12 mouse cellular contexts compared by ENCODE assay signal in the genomic region with DNA sequence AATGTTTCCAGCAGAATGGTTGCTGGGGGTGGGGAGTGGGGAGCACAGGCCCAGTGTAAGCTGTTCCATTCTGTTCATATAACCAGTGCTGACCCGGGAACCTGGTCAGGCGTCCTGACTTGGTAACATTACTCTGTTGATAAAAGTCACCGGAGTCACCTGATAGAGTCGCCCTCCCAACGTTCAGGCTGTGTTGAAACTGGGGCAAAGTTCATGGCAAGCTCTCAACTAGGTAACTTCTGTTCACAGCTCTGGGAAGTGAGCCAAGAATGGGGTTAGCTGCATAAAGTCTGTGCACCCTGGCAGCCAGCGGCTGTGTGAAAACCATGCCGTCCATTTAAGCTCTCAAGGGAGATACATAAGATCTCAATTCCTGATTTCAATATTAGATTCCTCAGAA. TPM values are rescaled to one million over a fixed set of nuclear protein-coding genes. Genes with fewer than 3 reads are reported as not detected.
DNase-seq lines count a peak whose midpoint lies in the region; ATAC-seq lines count a peak whose summit lies in the region.
"Not testable (repeated sequence)": the region's sequence is repeated elsewhere in the genome, so short reads cannot be mapped to it uniquely, and the experiment has no call there.
"Had no signal": no experiment of that assay in that cellular context is flagged by ENCODE, and none has a peak within 500 bp of the region (broad histone marks: within the 10 kb centered on the region; RNA-seq: fewer than 3 reads in every experiment).

No protein-coding gene starts in this region.

- not testable (repeated sequence) for H3K9ac ChIP-seq in forebrain, embryonic 14.5 days (ENCODE audit: low read length); heart, embryonic 11.5 days (ENCODE audit: low read depth, low read length); intestine, embryonic 14.5 days (ENCODE audit: low read length); liver, embryonic 16.5 days (ENCODE audit: low read depth, low read length); stomach, embryonic 16.5 days (ENCODE audit: low read length)

- H3K4me1 ChIP-seq in forebrain, embryonic 14.5 days (ENCODE audit: control insufficient read depth, insufficient read depth, low read length); heart, embryonic 11.5 days (ENCODE audit: control insufficient read depth, insufficient read depth, low read length); intestine, embryonic 14.5 days (replicated peaks; ENCODE audit: control insufficient read depth, insufficient read depth, low read length); liver, embryonic 16.5 days (ENCODE audit: control insufficient read depth, low read depth, low read length); stomach, embryonic 16.5 days (ENCODE audit: control insufficient read depth, insufficient read depth, low read length): not testable (repeated sequence)

- not testable (repeated sequence) for ATAC-seq in forebrain, embryonic 14.5 days
- 0 out of 2 replicates have a peak, but pooled peaks have one; percentile 18 for ATAC-seq in heart, embryonic 11.5 days (replicated peaks; ENCODE audit: insufficient number of reproducible peaks, low FRiP score, low TSS enrichment)
- peak; percentile 69 for ATAC-seq in intestine, embryonic 14.5 days (replicated peaks; ENCODE audit: low FRiP score, low TSS enrichment, low read depth)
- ATAC-seq in liver, embryonic 16.5 days (ENCODE audit: low read depth): peak; percentile 91
- peak; percentile 87 for ATAC-seq in megakaryocyte-erythroid progenitor cell, adult 5-6 weeks (replicated peaks; ENCODE audit: low FRiP score, low TSS enrichment, poor library complexity, severe bottlenecking)
- peak; percentile 89 for ATAC-seq in stomach, embryonic 16.5 days (ENCODE audit: insufficient read depth, low FRiP score)

- not testable (repeated sequence) for H3K4me2 ChIP-seq in forebrain, embryonic 14.5 days (ENCODE audit: low read length); heart, embryonic 11.5 days; intestine, embryonic 14.5 days (ENCODE audit: low read length); liver, embryonic 16.5 days (ENCODE audit: low read depth, low read length); stomach, embryonic 16.5 days (ENCODE audit: low read depth, low read length)

- H3K36me3 ChIP-seq in forebrain, embryonic 14.5 days (ENCODE audit: control insufficient read depth, insufficient read depth, low read length); heart, embryonic 11.5 days (ENCODE audit: control insufficient read depth, insufficient read depth, low read length); intestine, embryonic 14.5 days (ENCODE audit: control insufficient read depth, insufficient read depth, low read length); liver, embryonic 16.5 days (ENCODE audit: control insufficient read depth, insufficient read depth); stomach, embryonic 16.5 days (ENCODE audit: control insufficient read depth, insufficient read depth, low read length): not testable (repeated sequence)

- DNase-seq in MN1 (ENCODE audit: low spot score): peak; percentile 74
- peak; percentile 51 for DNase-seq in forebrain, embryonic 14.5 days (ENCODE audit: low spot score)
- not testable (repeated sequence) for DNase-seq in intestine, embryonic 14.5 days (ENCODE audit: low spot score)
- DNase-seq in kidney, postnatal 25 days: peak; percentile 93 to 95

- H3K27me3 ChIP-seq in forebrain, embryonic 14.5 days (replicated peaks; ENCODE audit: control insufficient read depth, insufficient read depth, low read length); heart, embryonic 11.5 days (ENCODE audit: control insufficient read depth, insufficient read depth, low read length); intestine, embryonic 14.5 days (replicated peaks; ENCODE audit: control insufficient read depth, insufficient read depth, low read length); liver, embryonic 16.5 days (ENCODE audit: control insufficient read depth, insufficient read depth, low read depth, low read length); stomach, embryonic 16.5 days (ENCODE audit: control insufficient read depth, insufficient read depth, low read length): not testable (repeated sequence)

- H3K9me3 ChIP-seq in forebrain, embryonic 14.5 days (replicated peaks; ENCODE audit: control insufficient read depth, low read length); heart, embryonic 11.5 days (replicated peaks; ENCODE audit: control insufficient read depth, low read length); intestine, embryonic 14.5 days (ENCODE audit: control insufficient read depth, low read length); liver, embryonic 16.5 days (replicated peaks; ENCODE audit: control insufficient read depth, low read length); stomach, embryonic 16.5 days (replicated peaks; ENCODE audit: control insufficient read depth, low read length): not testable (repeated sequence)

- H3K27ac ChIP-seq in forebrain, embryonic 14.5 days (ENCODE audit: low read depth, low read length); heart, embryonic 11.5 days (ENCODE audit: low read depth, low read length); intestine, embryonic 14.5 days (ENCODE audit: low read depth); liver, embryonic 16.5 days (ENCODE audit: low read length); stomach, embryonic 16.5 days (ENCODE audit: low read length): not testable (repeated sequence)

- WGBS in forebrain, embryonic 14.5 days: 61% methylated on average over 7 of the region's 7 CpGs
- 42% methylated on average over 7 of the region's 7 CpGs for WGBS in heart, embryonic 11.5 days (ENCODE audit: insufficient replicate concordance)
- WGBS in intestine, embryonic 14.5 days: 43% methylated on average over 7 of the region's 7 CpGs
- WGBS in liver, embryonic 16.5 days (ENCODE audit: insufficient replicate concordance): 32% methylated on average over 7 of the region's 7 CpGs
- WGBS in stomach, embryonic 16.5 days: 25% methylated on average over 7 of the region's 7 CpGs

- not testable (repeated sequence) for H3K4me3 ChIP-seq in forebrain, embryonic 14.5 days (ENCODE audit: low read depth, low read length); heart, embryonic 11.5 days (ENCODE audit: low read depth, low read length); intestine, embryonic 14.5 days (ENCODE audit: low read depth, low read length); liver, embryonic 16.5 days (ENCODE audit: low read depth, low read length); stomach, embryonic 16.5 days (replicated peaks; ENCODE audit: low read length)

RNA-seq across cellular contexts. Expression of a gene that starts 11.2 kb away (rescaled TPM):
- 81.2 and 83.6 TPM in 2 replicates for polyA plus RNA-seq in forebrain, embryonic 14.5 days (2014; fragmentation: Nextera tagmentation; extraction: Ambion mirVana)
- polyA plus RNA-seq in heart, embryonic 11.5 days (2014; fragmentation: Nextera tagmentation; extraction: Ambion mirVana): 19.3 and 20.7 TPM in 2 replicates
- 89.0 and 99.5 TPM in 2 replicates for polyA plus RNA-seq in intestine, embryonic 14.5 days (2014; fragmentation: Nextera tagmentation; extraction: Ambion mirVana)
- polyA plus RNA-seq in liver, embryonic 16.5 days (2015; fragmentation: Nextera tagmentation; extraction: Ambion mirVana): 30.2 and 36.4 TPM in 2 replicates
- not detected in 2 replicates for total RNA-seq in megakaryocyte-erythroid progenitor cell, adult 5-6 weeks (2014; fragmentation: Nextera tagmentation)
- 4.4 and 5.9 TPM in 2 replicates for total RNA-seq in megakaryocyte-erythroid progenitor cell, adult 5-6 weeks (2017)
- polyA plus RNA-seq in stomach, embryonic 16.5 days (2015; fragmentation: Nextera tagmentation; extraction: Ambion mirVana): 37.4 and 48.4 TPM in 2 replicates

RNA-seq across cellular contexts. Expression of a gene that starts 17.7 kb away (rescaled TPM):
- 0.14 and 0.22 TPM in 2 replicates for polyA plus RNA-seq in forebrain, embryonic 14.5 days (2014; fragmentation: Nextera tagmentation; extraction: Ambion mirVana)
- 0.37 and 0.43 TPM in 2 replicates for polyA plus RNA-seq in heart, embryonic 11.5 days (2014; fragmentation: Nextera tagmentation; extraction: Ambion mirVana)
- 2.2 and 2.5 TPM in 2 replicates for polyA plus RNA-seq in intestine, embryonic 14.5 days (2014; fragmentation: Nextera tagmentation; extraction: Ambion mirVana)
- polyA plus RNA-seq in liver, embryonic 16.5 days (2015; fragmentation: Nextera tagmentation; extraction: Ambion mirVana): 8.4 and 10.0 TPM in 2 replicates
- total RNA-seq in megakaryocyte-erythroid progenitor cell, adult 5-6 weeks (2014; fragmentation: Nextera tagmentation): not detected in 2 replicates
- 0.19 TPM in 1 of 2 replicates, not detected in the other for total RNA-seq in megakaryocyte-erythroid progenitor cell, adult 5-6 weeks (2017)
- polyA plus RNA-seq in stomach, embryonic 16.5 days (2015; fragmentation: Nextera tagmentation; extraction: Ambion mirVana): 1.7 and 2.2 TPM in 2 replicates

RNA-seq across cellular contexts. Expression of a gene that starts 18.2 kb away (rescaled TPM):
- not detected in 2 replicates for polyA plus RNA-seq in forebrain, embryonic 14.5 days (2014; fragmentation: Nextera tagmentation; extraction: Ambion mirVana)
- polyA plus RNA-seq in heart, embryonic 11.5 days (2014; fragmentation: Nextera tagmentation; extraction: Ambion mirVana): not detected in 2 replicates
- polyA plus RNA-seq in intestine, embryonic 14.5 days (2014; fragmentation: Nextera tagmentation; extraction: Ambion mirVana): not detected in 2 replicates
- polyA plus RNA-seq in liver, embryonic 16.5 days (2015; fragmentation: Nextera tagmentation; extraction: Ambion mirVana): not detected in 2 replicates
- total RNA-seq in megakaryocyte-erythroid progenitor cell, adult 5-6 weeks (2014; fragmentation: Nextera tagmentation): not detected in 2 replicates
- not detected in 2 replicates for total RNA-seq in megakaryocyte-erythroid progenitor cell, adult 5-6 weeks (2017)
- not detected in 2 replicates for polyA plus RNA-seq in stomach, embryonic 16.5 days (2015; fragmentation: Nextera tagmentation; extraction: Ambion mirVana)
- total RNA-seq: gastrocnemius, postnatal 4 days; layer of hippocampus, adult 8-10 months had no signal
- polyA plus RNA-seq: cortical plate, adult 2 months; limb, embryonic 10.5 days had no signal

RNA-seq across cellular contexts. Expression of a gene that starts 31.4 kb away (rescaled TPM):
- 0.34 and 0.72 TPM in 2 replicates for polyA plus RNA-seq in forebrain, embryonic 14.5 days (2014; fragmentation: Nextera tagmentation; extraction: Ambion mirVana)
- polyA plus RNA-seq in heart, embryonic 11.5 days (2014; fragmentation: Nextera tagmentation; extraction: Ambion mirVana): 0.13 and 0.67 TPM in 2 replicates
- polyA plus RNA-seq in intestine, embryonic 14.5 days (2014; fragmentation: Nextera tagmentation; extraction: Ambion mirVana): 0.55 and 0.68 TPM in 2 replicates
- polyA plus RNA-seq in liver, embryonic 16.5 days (2015; fragmentation: Nextera tagmentation; extraction: Ambion mirVana): 6.3 and 6.7 TPM in 2 replicates
- total RNA-seq in megakaryocyte-erythroid progenitor cell, adult 5-6 weeks (2014; fragmentation: Nextera tagmentation): not detected in 2 replicates
- not detected in 2 replicates for total RNA-seq in megakaryocyte-erythroid progenitor cell, adult 5-6 weeks (2017)
- 0.46 and 1.4 TPM in 2 replicates for polyA plus RNA-seq in stomach, embryonic 16.5 days (2015; fragmentation: Nextera tagmentation; extraction: Ambion mirVana)
- total RNA-seq: gastrocnemius, postnatal 4 days had no signal

RNA-seq across cellular contexts. Expression of a gene that starts 32.9 kb away (rescaled TPM):
- 4.3 and 5.6 TPM in 2 replicates for polyA plus RNA-seq in forebrain, embryonic 14.5 days (2014; fragmentation: Nextera tagmentation; extraction: Ambion mirVana)
- 33.0 and 35.5 TPM in 2 replicates for polyA plus RNA-seq in heart, embryonic 11.5 days (2014; fragmentation: Nextera tagmentation; extraction: Ambion mirVana)
- 25.9 and 26.6 TPM in 2 replicates for polyA plus RNA-seq in intestine, embryonic 14.5 days (2014; fragmentation: Nextera tagmentation; extraction: Ambion mirVana)
- 11.2 and 12.3 TPM in 2 replicates for polyA plus RNA-seq in liver, embryonic 16.5 days (2015; fragmentation: Nextera tagmentation; extraction: Ambion mirVana)
- 10.3 and 11.5 TPM in 2 replicates for total RNA-seq in megakaryocyte-erythroid progenitor cell, adult 5-6 weeks (2014; fragmentation: Nextera tagmentation)
- 17.8 and 18.6 TPM in 2 replicates for total RNA-seq in megakaryocyte-erythroid progenitor cell, adult 5-6 weeks (2017)
- polyA plus RNA-seq in stomach, embryonic 16.5 days (2015; fragmentation: Nextera tagmentation; extraction: Ambion mirVana): 23.7 and 24.9 TPM in 2 replicates
